Mouse (Mus musculus): ENCODE data around the gene Map2. TPM values are rescaled to one million over a fixed set of nuclear protein-coding genes. Genes with fewer than 3 reads are reported as not detected.

Map2 gene
- not detected for total RNA-seq (2023)

DNA sequence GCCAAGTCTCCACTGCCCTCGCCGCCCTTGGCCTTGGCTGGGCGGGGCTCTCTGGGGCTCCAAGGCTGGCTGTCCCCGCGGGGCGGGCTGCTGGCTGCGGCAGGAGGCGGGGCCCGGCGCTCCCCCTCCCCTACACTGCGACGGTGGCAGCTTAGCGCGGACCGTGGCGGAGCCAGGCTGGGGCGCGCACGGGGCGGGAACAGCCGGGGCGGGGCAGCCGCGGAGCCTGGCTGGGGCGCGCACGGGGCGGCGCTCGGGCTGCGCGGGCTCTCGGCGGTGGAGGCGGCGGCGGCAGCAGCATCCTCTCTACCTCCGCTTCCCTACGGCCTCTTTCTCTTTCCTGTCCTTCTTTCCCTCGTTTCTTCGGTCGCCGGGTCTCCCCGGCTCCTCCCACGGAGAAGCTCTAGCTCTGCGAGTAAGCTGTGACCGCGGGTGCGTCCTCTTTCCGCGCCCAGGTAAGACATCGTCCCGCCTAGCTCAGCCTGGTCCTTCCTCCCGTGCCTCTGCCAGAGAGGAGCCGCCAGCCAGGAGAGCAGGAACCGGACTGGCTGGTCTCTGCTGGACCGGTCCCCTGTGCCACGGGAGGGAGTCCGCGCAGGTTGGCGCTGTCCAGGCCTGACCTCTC, at the start of gene Map2:
TSS of gene Map2 (plus strand) at position 233 of the 625 bp plus-strand sequence.

DNA sequence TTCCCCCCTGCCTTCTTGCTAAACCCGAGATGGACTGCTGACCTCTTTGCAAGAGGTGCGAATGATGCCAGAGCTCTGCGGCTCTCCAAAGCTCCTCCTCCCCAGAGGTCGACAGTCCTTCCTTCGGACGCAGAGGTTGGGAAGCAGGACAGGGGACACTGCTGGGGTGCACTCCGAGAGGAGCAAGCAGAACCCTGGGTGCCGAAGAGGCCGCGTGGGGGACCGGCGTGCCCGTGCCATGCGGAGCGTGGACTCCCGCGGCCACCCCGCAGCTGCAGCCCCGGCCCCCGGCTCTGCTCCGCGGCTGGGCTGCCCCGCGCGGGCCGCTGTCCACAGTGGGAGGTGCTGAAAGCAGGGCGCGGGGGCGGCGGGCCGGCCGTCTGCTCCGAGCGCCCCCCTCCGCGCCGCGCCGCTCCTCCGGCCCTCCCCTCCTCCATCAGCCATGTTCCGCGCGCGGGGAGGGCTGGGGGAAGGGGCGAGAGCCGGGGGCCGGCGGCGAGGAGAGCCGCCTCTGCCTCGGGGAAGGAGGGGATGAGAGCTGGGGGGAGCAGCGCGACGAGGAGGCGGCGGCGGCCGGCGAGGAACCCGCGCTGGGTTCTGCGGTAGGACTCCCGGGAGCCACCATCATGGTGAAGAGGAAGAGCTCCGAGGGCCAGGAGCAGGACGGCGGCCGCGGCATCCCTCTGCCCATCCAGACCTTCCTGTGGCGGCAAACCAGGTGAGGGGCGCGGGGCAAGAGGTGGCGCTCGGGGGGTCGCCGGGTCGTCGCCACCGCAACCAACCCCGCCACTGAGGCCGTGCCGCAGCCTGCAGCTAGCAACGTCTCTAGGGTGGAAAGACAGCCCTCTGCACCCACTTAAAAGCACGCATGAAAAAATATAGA, 293.0 kb downstream of the Map2 start, which contains the start of gene Unc80:
TSS of gene Unc80 (plus strand) at position 547 of the 883 bp plus-strand sequence.

Other genes with a start within 250 kb of the Map2 start
- not detected for gene Crygf, start 248.8 kb upstream of the Map2 start, total RNA-seq (2023)